Mouse (Mus musculus) kidney, adult 18-20 months (tissue): ENCODE results near the gene Dact2.

Experiments
- DNase-seq: peaks from one replicate; pipeline ENCODE4 v3.0.0; 2021

Dact2 gene

GRCm38 (mm10) chr17:14172731-14173130 is 31.4 kb downstream of the Dact2 start:
- DNase-seq = no peak

- no peak for DNase-seq
Measured at GRCm38 (mm10) chr17:14172184-14172583, 31.9 kb downstream of the Dact2 start.

GRCm38 (mm10) chr17:14170961-14171479 is 33.1 kb downstream of the Dact2 start:
- DNase-seq = peak; percentile 45

GRCm38 (mm10) chr17:14169431-14169830 is 34.7 kb downstream of the Dact2 start:
- DNase-seq = no peak

- peak; percentile 78 for DNase-seq
Measured at GRCm38 (mm10) chr17:14167594-14167993, 36.5 kb downstream of the Dact2 start.

- no peak for DNase-seq
Measured at GRCm38 (mm10) chr17:14166746-14167432, 37.2 kb downstream of the Dact2 start.

GRCm38 (mm10) chr17:14165934-14166610 is 38.0 kb downstream of the Dact2 start:
- no peak for DNase-seq

- peak; percentile 85 for DNase-seq
Measured at GRCm38 (mm10) chr17:14165332-14165876, 38.7 kb downstream of the Dact2 start.

- no peak for DNase-seq
Measured at GRCm38 (mm10) chr17:14160846-14161245, 43.3 kb downstream of the Dact2 start.

- no peak for DNase-seq
Measured at GRCm38 (mm10) chr17:14157779-14158195, 46.3 kb downstream of the Dact2 start.
